Mouse (Mus musculus): ENCODE results near the gene Pced1a. TPM values are rescaled to one million over a fixed set of nuclear protein-coding genes. Genes with fewer than 3 reads are reported as not detected.

Pced1a gene
- 5.8 TPM for polyA plus RNA-seq (2014; fragmentation: Illumina TruSeq; extraction: RNeasy Lipid Tissue Mini Kit (QIAGEN cat#74804); ENCODE audit: insufficient read depth, low read depth, low replicate concordance)

GRCm38 (mm10) chr2:130424126-130424853 is at the start of gene Pced1a, which contains the start of gene Vps16:
Pced1a (minus strand) TSS chr2:130424701.
Vps16 (plus strand) TSS chr2:130424339.

DNA sequence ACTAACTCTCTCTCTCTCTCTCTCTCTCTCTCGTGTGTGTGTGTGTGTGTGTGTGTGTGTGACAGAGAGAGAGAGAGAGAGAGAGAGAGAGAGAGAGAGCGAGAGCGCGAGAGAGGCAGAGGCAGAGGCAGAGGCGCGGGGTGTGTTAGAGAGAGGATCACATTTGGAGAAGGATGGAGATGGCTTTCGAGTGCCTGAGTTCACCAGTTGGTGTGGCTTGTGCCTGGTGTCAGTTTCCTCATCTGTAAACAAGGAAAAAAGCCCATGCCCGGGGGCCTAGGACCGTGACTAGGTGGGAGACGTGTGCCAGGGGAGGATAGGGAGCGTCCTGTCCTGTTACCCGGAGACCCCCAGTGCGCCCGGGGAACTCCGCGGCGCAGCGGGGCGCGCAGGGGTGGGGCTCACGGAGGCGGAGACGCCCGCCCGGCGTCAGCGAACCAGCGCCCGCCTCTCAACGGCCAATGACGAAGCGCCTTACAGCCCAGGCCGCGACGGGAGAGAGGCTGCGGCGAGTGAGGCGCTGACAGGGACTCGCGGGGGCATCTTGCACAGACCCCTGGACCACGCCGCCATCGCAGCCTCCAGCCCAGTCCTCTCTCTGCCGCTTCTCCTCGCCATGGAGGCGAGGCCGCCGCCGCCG is 25.4 kb upstream of the Pced1a start, which contains the start of gene Ptpra:
Gene Ptpra (plus strand): TSS at position 485 of the 640 bp plus-strand sequence.

GRCm38 (mm10) chr2:130406178-130406577 is 18.3 kb downstream of the Pced1a start, which contains the start of gene Tmem239:
Tmem239 (plus strand) TSS chr2:130406478.

DNA sequence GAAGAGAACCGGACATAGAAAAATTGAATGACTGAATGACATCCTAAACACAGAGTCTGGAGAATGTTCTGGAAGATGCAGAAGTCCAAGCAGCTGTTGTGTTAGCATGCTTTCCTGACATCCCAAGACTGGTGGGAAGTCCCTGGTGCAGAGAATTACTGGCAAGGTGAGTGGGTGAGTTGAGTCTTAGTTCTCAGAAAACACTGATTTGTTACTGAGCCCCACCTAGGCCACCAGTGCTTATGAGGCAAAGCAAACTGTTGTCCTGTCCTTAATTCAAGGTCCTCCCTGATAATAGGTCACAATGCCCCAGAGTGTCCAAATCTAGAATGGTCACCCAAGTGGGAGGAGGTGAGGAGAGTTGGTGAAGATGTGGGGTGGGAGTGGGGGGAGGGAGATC is 19.6 kb downstream of the Pced1a start, which contains the start of the genes Gm28372 and 1700020A23Rik:
Gene Gm28372 (plus strand): TSS at position 301 of the 400 bp plus-strand sequence.
Gene 1700020A23Rik (plus strand): TSS at position 321 of the 400 bp plus-strand sequence.

DNA sequence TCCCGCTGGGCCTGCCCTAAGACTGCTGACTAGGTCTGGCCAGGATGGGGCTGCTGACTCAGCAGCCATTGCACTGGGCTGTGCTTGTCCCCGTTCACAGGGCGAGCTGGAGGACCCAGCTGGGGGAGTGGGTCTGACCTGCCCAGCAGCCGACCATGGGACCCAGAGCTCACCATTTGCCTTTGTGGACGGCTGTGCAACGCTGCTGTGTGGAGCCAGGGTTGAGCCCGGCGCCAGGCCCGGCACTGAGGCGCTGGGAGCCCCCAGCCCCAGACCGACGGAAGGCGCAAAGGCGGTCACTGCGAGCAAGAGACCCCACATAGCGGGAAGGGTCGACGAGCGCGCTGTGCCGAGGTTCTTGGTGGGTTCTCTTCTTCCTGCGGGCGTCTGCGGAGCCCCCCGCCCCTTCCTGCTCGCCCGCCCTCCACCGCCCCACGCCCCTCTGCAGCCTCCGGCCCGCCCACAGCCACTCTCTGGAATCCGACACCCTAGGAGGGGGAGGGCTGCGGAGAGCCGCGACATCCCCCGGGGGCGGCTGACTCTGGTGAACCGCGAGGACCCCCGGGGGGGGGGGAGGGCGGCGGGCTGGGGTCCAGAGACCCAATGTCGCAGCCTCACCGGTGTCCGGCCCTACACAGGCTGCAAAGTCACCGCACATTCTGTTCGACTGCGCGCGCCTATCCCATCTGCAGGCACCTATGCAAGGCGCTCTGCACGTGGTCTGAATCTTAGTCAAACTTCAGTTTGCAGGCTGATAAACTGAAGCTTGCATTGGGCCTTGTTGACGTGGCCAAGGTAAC is 27.1 kb downstream of the Pced1a start, which contains the start of gene Cpxm1:
Gene Cpxm1 (minus strand): TSS at position 389 of the 800 bp plus-strand sequence.

Other genes with a start within 250 kb of the Pced1a start
- gene Snrpb, start 245.3 kb downstream of the Pced1a start, polyA plus RNA-seq (2014; fragmentation: Illumina TruSeq; extraction: RNeasy Lipid Tissue Mini Kit (QIAGEN cat#74804); ENCODE audit: insufficient read depth, low read depth, low replicate concordance) = 247 TPM
- not detected for gene Tmc2, start 229.5 kb downstream of the Pced1a start, polyA plus RNA-seq (2014; fragmentation: Illumina TruSeq; extraction: RNeasy Lipid Tissue Mini Kit (QIAGEN cat#74804); ENCODE audit: insufficient read depth, low read depth, low replicate concordance)
- gene Nop56, start 150.3 kb downstream of the Pced1a start, polyA plus RNA-seq (2014; fragmentation: Illumina TruSeq; extraction: RNeasy Lipid Tissue Mini Kit (QIAGEN cat#74804); ENCODE audit: insufficient read depth, low read depth, low replicate concordance) = 42.9 TPM
- gene Idh3b, start 140.2 kb downstream of the Pced1a start, polyA plus RNA-seq (2014; fragmentation: Illumina TruSeq; extraction: RNeasy Lipid Tissue Mini Kit (QIAGEN cat#74804); ENCODE audit: insufficient read depth, low read depth, low replicate concordance) = 75.8 TPM
- 1.2 TPM for gene Ebf4, start 129.5 kb downstream of the Pced1a start, polyA plus RNA-seq (2014; fragmentation: Illumina TruSeq; extraction: RNeasy Lipid Tissue Mini Kit (QIAGEN cat#74804); ENCODE audit: insufficient read depth, low read depth, low replicate concordance)
- gene Cpxm1, start 27.1 kb downstream of the Pced1a start, polyA plus RNA-seq (2014; fragmentation: Illumina TruSeq; extraction: RNeasy Lipid Tissue Mini Kit (QIAGEN cat#74804); ENCODE audit: insufficient read depth, low read depth, low replicate concordance) = 16.6 TPM
- gene Gm28372, start 19.5 kb downstream of the Pced1a start, polyA plus RNA-seq (2014; fragmentation: Illumina TruSeq; extraction: RNeasy Lipid Tissue Mini Kit (QIAGEN cat#74804); ENCODE audit: insufficient read depth, low read depth, low replicate concordance) = not detected
- not detected for gene 1700020A23Rik, start 19.4 kb downstream of the Pced1a start, polyA plus RNA-seq (2014; fragmentation: Illumina TruSeq; extraction: RNeasy Lipid Tissue Mini Kit (QIAGEN cat#74804); ENCODE audit: insufficient read depth, low read depth, low replicate concordance)
- gene Tmem239, start 18.2 kb downstream of the Pced1a start, polyA plus RNA-seq (2014; fragmentation: Illumina TruSeq; extraction: RNeasy Lipid Tissue Mini Kit (QIAGEN cat#74804); ENCODE audit: insufficient read depth, low read depth, low replicate concordance) = not detected
- gene Vps16, start 362 bp downstream of the Pced1a start, polyA plus RNA-seq (2014; fragmentation: Illumina TruSeq; extraction: RNeasy Lipid Tissue Mini Kit (QIAGEN cat#74804); ENCODE audit: insufficient read depth, low read depth, low replicate concordance) = 49.0 TPM
- gene Ptpra, start 25.6 kb upstream of the Pced1a start, polyA plus RNA-seq (2014; fragmentation: Illumina TruSeq; extraction: RNeasy Lipid Tissue Mini Kit (QIAGEN cat#74804); ENCODE audit: insufficient read depth, low read depth, low replicate concordance) = 37.3 TPM
- gene Mrps26, start 139.0 kb upstream of the Pced1a start, polyA plus RNA-seq (2014; fragmentation: Illumina TruSeq; extraction: RNeasy Lipid Tissue Mini Kit (QIAGEN cat#74804); ENCODE audit: insufficient read depth, low read depth, low replicate concordance) = 35.2 TPM
- not detected for gene Oxt, start 151.5 kb upstream of the Pced1a start, polyA plus RNA-seq (2014; fragmentation: Illumina TruSeq; extraction: RNeasy Lipid Tissue Mini Kit (QIAGEN cat#74804); ENCODE audit: insufficient read depth, low read depth, low replicate concordance)
- not detected for gene Avp, start 157.9 kb upstream of the Pced1a start, polyA plus RNA-seq (2014; fragmentation: Illumina TruSeq; extraction: RNeasy Lipid Tissue Mini Kit (QIAGEN cat#74804); ENCODE audit: insufficient read depth, low read depth, low replicate concordance)
- 4.1 TPM for gene Fastkd5, start 205.3 kb upstream of the Pced1a start, polyA plus RNA-seq (2014; fragmentation: Illumina TruSeq; extraction: RNeasy Lipid Tissue Mini Kit (QIAGEN cat#74804); ENCODE audit: insufficient read depth, low read depth, low replicate concordance)
- gene Ubox5, start 205.3 kb upstream of the Pced1a start, polyA plus RNA-seq (2014; fragmentation: Illumina TruSeq; extraction: RNeasy Lipid Tissue Mini Kit (QIAGEN cat#74804); ENCODE audit: insufficient read depth, low read depth, low replicate concordance) = 2.2 TPM
- gene Lzts3, start 218.1 kb upstream of the Pced1a start, polyA plus RNA-seq (2014; fragmentation: Illumina TruSeq; extraction: RNeasy Lipid Tissue Mini Kit (QIAGEN cat#74804); ENCODE audit: insufficient read depth, low read depth, low replicate concordance) = 3.0 TPM
- 140 TPM for gene Ddrgk1, start 240.0 kb upstream of the Pced1a start, polyA plus RNA-seq (2014; fragmentation: Illumina TruSeq; extraction: RNeasy Lipid Tissue Mini Kit (QIAGEN cat#74804); ENCODE audit: insufficient read depth, low read depth, low replicate concordance)
- 26.2 TPM for gene Itpa, start 242.9 kb upstream of the Pced1a start, polyA plus RNA-seq (2014; fragmentation: Illumina TruSeq; extraction: RNeasy Lipid Tissue Mini Kit (QIAGEN cat#74804); ENCODE audit: insufficient read depth, low read depth, low replicate concordance)